Mouse (Mus musculus) liver, postnatal 0 days (tissue): Measurements from ENCODE around the gene Dgkb.

Experiments
- CTCF ChIP-seq: sonication (generic); IDR thresholded peaks from 2 replicates; pipeline ENCODE4 v1.5.1; 2016; ENCODE audit warnings: antibody characterized with exemption, low read depth
- EP300 ChIP-seq: IDR thresholded peaks from 2 replicates; pipeline ENCODE4 v1.6.1; 2016; ENCODE audit warnings: antibody characterized with exemption, low read depth, mild to moderate bottlenecking

DNA sequence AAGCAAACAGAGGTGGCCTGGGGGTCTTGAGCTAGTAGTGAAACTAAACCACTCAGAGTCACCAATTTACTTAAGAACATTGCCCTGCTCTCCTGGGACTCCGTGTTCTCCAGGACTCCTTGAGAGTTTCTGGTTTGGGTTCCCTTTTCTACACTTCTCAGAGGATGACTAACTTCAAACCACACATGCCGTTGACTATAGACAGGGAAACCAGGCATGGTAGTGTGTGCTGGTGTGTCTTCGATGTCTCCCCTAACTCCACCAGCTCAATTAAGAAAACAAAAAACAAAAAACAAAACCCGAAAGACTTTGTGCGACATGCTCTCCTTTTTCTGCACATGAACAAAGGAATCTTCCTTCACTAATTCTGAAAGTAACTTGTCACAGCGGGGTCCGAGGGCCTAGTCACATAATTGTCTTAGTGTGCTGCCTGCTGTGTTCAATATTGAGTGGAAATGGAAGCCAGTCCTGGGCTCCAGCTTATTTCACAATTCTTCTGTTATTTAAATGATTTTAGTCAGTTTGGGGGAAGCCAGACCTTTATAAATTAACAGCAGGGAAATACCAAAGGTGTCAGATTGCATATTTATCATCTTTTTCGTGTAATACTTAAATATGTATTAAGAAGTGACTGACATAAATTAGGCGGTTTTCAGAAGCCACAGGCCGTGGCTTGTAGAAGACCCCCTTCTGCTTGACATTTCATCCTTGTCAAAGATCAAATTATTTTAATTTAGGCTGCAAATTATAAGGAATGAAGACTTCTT lies 618.0 kb downstream of the Dgkb start:
- no peak for TF ChIP-seq CTCF
- no peak for TF ChIP-seq EP300
